Mouse (Mus musculus) limb, embryonic 10.5 days (tissue): Measurements from ENCODE around the gene Ssu72. TPM values are rescaled to one million over a fixed set of nuclear protein-coding genes. Genes with fewer than 3 reads are reported as not detected.
"Not testable (repeated sequence)": the region's sequence is repeated elsewhere in the genome, so short reads cannot be mapped to it uniquely, and the experiment has no call there.

ENCODE experiments used
- DNase-seq: peaks from one replicate; pipeline ENCODE4 v3.0.0-alpha.2; 2017; ENCODE audit warnings: low spot score
- H3K27ac ChIP-seq: fragments of 300-500 bp; sonication (generic); 2 replicates; pipeline ENCODE4 v1.5.1; 2016; ENCODE audit warnings: mild to moderate bottlenecking
- H3K27me3 ChIP-seq: fragments of 300-500 bp; sonication (generic); 2 replicates; pipeline ENCODE4 v1.6.1; 2016; ENCODE audit warnings: low read depth, mild to moderate bottlenecking; ENCODE audit not compliant: poor library complexity, severe bottlenecking
- H3K36me3 ChIP-seq: fragments of 300-500 bp; sonication (generic); 2 replicates; pipeline ENCODE4 v1.6.1; 2016; ENCODE audit warnings: mild to moderate bottlenecking, moderate library complexity
- H3K4me1 ChIP-seq: fragments of 300-500 bp; sonication (generic); 2 replicates; pipeline ENCODE4 v1.6.1; 2016
- H3K4me3 ChIP-seq: fragments of 300-500 bp; sonication (generic); 2 replicates; pipeline ENCODE4 v1.5.1; 2016; ENCODE audit warnings: mild to moderate bottlenecking, moderate library complexity
- H3K9me3 ChIP-seq: fragments of 300-500 bp; sonication (generic); replicated peaks from 2 replicates; pipeline ENCODE4 v1.6.1; 2016; ENCODE audit warnings: mild to moderate bottlenecking
- whole genome bisulfite sequencing: fragments of 180-500 bp; shearing (Covaris S2); methylation state at CpG from one replicate; pipeline ENCODE4 v1.1.7; 2016; 5-methylcytosine and 5-hydroxymethylcytosine counted together
- polyA plus RNA-seq: library from polyadenylated mRNA; unstranded; fragments of >200 nt; fragmentation: Nextera tagmentation; extraction: Ambion mirVana; gene quantifications from 2 replicates; pipeline ENCODE4 v1.2.1, GENCODE M21; 2016

Gene Ssu72
- 161 and 163 TPM in 2 replicates for polyA plus RNA-seq

DNA sequence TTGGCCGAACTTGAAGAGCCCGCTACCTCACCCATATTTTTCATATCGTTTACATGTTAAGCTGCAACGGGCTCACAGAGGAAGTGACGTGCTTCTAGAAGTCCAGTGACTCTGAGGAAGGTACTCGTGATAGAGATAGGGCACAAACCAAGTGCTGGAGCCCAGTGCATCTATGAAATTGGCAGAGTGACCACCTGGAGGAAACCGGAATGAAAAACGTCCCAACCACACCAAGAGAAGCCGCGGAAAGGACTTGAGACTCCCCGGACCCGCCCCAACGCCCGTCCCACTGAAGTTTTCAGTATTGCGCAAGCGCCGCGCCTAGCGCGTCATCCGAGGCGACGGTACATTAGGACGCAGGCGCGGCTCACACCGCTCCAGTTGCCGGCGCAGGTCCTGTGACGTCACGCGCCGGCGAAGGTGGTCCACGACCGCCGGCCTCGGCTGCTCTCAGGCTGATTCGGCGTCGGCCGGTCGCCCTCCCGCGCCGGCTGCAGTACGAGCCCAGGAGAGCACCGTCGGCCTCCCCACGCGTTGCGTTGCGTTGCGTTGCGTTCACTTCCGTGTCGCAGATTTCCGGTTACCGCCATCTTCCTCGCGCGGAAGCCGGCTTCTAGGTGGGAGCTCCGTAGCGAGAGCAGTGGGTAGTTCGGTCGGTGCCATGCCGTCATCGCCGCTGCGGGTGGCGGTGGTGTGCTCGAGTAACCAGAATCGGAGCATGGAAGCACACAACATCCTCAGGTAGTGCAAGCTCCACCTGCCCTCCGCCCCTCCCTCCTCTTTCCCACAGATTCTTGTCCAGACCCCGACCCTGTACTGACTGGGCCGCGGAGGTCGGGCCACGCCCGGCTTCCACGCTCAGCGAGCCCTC, at the start of gene Ssu72:
Gene Ssu72 (plus strand): TSS at position 80 of the 871 bp plus-strand sequence.
- peak within 1 kb of the TSS; percentile 91 for H3K27ac ChIP-seq
- no peaks in the 10 kb centered on the region; the same call in 1 of the 2 replicates for H3K36me3 ChIP-seq
- WGBS: under 1% methylated on average over 83 of the region's 83 CpGs
- H3K9me3 ChIP-seq: no peaks in the 10 kb centered on the region
- H3K27me3 ChIP-seq: no peaks in the 10 kb centered on the region
- H3K4me1 ChIP-seq: peaks cover 16% of the 10 kb centered on the region
- peak; percentile 95 for DNase-seq
- H3K4me3 ChIP-seq: peak within 1 kb of the TSS; percentile 94

DNA sequence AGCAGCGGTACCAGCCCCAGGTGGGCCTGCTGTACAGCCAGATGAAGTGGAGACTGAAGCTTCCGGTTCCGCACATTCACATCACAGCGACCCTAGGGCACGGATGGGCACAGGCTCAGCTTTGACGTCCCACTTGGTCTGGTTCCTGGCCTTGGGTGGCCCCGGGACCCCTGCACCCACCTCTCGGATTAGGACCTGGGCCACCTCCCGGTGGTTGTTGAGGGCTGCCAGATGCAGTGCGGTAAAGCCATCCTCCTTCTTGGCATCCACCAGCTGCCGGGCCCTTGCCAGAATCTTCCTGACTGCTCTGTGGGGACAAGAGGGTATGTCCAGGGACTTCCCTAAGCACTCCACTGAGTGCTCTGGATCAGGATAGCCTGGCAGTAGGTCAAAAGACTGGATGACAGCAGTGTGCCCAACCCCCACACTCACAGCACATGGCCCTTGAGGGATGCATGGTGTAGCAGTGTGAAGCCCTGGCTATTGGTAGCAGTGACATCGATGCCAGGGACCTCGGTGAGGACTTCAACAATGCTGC, 48.3 kb upstream of the Ssu72 start:
- no peak overlapping the region for H3K27ac ChIP-seq
- 91% methylated on average over 13 of the region's 13 CpGs for WGBS
- peaks cover 56% of the 10 kb centered on the region for H3K36me3 ChIP-seq
- no peak overlapping the region for H3K4me3 ChIP-seq
- peaks cover 45% of the 10 kb centered on the region for H3K4me1 ChIP-seq
- peak; percentile 24 for DNase-seq
- no peaks in the 10 kb centered on the region for H3K9me3 ChIP-seq
- peaks cover 58% of the 10 kb centered on the region for H3K27me3 ChIP-seq

DNA sequence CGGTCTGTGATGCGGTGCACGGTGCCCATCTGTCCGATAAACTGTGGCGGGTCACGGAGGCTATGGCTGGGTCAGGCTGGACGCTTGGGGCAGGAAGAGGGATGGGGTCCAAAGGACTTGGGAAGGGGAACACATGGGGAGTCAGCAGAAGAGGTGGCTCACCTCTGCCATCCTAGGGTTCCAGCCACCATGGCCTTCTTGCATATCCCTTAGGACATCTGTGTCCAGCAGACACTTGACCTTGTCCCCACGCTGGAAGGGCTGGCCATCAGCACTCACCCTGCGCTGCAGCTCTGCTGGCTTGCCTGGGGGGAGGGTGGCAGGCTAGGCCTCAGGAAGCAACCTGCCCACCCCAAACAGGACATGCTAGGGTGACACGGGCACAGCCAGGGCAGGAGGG, 45.6 kb upstream of the Ssu72 start:
- WGBS: 95% methylated on average over 10 of the region's 10 CpGs
- Histone ChIP-seq H3K36me3 (peaks cover 44% of the 10 kb centered on the region), H3K4me3 (no peak overlapping the region), H3K27me3 (peaks cover 31% of the 10 kb centered on the region), H3K4me1 (peaks cover 18% of the 10 kb centered on the region), H3K9me3 (no peaks in the 10 kb centered on the region), H3K27ac (no peak overlapping the region; the same call in 1 of the 2 replicates)
- DNase-seq: peak; percentile 26

DNA sequence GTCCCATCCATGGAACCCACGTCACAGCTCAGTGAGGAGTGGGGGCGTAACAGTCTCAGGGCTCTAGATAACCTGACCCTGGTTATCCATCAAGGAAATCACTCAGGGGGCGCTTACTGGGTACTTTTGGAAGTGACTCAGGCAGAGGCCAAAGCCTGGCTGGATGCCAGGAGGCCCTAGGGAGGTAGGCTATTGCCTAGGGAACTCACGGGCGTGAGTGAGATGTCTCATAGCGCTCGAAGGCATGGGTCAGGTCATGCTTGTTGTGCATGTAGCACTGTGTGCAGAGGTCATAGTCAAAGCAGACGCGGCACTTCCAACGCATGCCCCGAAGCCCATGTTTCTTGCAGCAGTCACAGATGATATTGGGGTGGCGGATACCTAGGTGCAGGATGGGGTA, 44.0 kb upstream of the Ssu72 start:
- Histone ChIP-seq H3K27ac (no peak overlapping the region), H3K4me3 (no peak overlapping the region), H3K27me3 (peaks cover 14% of the 10 kb centered on the region), H3K4me1 (peaks cover 3% of the 10 kb centered on the region; the same call in 1 of the 2 replicates), H3K36me3 (peaks cover 48% of the 10 kb centered on the region), H3K9me3 (no peaks in the 10 kb centered on the region)
- 97% methylated on average over 12 of the region's 12 CpGs for WGBS
- DNase-seq: no peak

DNA sequence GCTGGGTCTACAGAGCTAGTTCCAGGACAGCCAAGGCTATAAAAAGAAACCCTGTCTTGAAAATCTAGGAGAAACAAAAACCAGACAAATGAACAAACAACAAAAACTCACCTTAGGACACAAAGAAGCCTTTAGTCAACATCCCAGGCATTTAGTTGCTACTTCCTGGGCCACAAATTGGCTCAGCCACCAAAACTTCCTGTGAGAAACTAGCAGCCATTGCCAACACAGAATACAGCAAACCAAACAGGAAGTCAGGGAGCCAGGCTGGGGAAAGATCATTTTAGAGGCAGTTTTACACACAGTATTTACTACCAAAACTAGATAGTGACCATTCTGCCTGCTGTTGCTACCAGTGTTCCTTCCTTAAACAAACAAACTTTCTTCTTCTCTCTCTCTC, 37.7 kb upstream of the Ssu72 start:
- no peak overlapping the region for H3K4me3 ChIP-seq
- peaks cover 12% of the 10 kb centered on the region for H3K4me1 ChIP-seq
- H3K9me3 ChIP-seq: no peaks in the 10 kb centered on the region
- H3K27me3 ChIP-seq: no peaks in the 10 kb centered on the region
- no peak for DNase-seq
- peaks cover 8% of the 10 kb centered on the region; the same call in 1 of the 2 replicates for H3K36me3 ChIP-seq
- no peak overlapping the region for H3K27ac ChIP-seq

DNA sequence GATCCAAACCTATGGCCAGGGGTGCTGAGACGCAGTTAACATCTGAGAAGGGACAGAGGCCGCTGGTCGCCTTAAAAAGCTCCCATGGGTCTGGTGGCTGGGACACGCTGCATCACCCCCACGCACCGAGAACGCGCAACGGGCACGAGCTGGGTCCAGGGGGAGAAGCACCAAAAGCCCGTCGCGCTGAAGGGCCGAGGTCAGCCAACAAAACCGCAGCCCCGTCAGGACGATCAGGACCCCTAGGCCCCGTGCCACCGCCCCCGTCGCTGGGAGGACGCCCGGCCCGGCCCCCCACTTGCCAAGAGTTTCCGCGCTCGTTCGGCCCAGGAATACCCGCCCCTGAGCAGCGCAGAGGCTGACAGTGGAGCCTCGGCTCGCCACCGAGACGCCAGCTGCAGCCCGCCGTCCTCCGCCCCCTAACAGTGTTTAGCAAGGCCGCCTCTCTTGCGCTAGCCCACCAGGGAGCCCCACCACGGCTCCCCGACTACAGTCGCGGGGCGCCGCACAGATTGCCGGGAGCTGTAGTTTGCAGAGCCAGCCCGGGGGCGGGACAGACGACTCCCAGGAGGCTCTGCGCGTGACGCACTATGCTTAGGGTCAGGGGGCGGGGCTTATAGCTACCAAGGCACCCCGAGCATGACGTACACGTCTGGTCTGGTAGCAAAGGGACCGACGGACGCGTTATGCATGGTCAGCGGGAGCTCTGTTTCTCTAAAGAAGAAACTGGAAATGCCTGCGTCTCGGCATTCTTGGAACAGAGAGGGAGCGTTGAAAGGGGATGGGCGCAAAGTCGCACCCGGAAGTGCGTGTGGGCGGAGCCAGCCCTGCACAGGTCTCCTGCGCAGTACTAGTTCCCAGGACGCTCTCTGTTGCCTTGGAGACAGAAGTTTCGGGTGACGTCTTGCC, 35.7 kb upstream of the Ssu72 start, which contains the start of gene Mib2:
Gene Mib2 (minus strand): TSS at position 510 of the 909 bp plus-strand sequence.
- peak within 1 kb of the TSS; percentile 84 for H3K27ac ChIP-seq

DNA sequence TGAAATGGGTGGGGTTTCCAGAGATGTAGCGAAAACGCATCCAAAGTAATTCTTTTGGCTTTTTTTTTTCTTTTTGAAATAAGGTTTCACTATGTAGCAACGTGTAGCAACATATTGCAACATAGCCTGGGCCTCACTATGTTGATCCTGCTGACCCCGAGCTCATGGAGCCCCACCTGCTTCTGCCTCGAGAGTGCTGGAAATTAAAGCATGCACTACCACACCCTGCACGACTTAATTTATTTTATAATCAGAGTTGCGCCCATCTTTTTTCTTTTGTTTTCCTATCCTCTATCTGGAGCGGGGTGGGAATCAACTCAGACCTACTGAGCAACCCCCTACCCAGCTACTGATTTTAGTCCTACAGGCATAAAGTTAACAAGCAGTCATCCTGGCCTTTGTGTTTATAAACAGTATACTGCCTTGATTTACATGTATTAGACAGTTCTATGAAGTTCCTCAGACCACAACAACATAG, 35.0 kb upstream of the Ssu72 start:
- Histone ChIP-seq H3K27ac (peak overlapping the region; percentile 84), H3K36me3 (peaks cover 8% of the 10 kb centered on the region; the same call in 1 of the 2 replicates)
- WGBS: 3% methylated on average over 8 of the region's 8 CpGs

More for the DNA sequence above, 35.7 kb upstream of the Ssu72 start, which contains the start of gene Mib2:
- under 1% methylated on average over 73 of the region's 73 CpGs for WGBS
- Histone ChIP-seq H3K4me1 (peaks cover 12% of the 10 kb centered on the region), H3K27me3 (no peaks in the 10 kb centered on the region), H3K4me3 (peak within 1 kb of the TSS; percentile 86), H3K36me3 (peaks cover 8% of the 10 kb centered on the region; the same call in 1 of the 2 replicates), H3K9me3 (no peaks in the 10 kb centered on the region)
- peak; percentile 96 for DNase-seq

DNA sequence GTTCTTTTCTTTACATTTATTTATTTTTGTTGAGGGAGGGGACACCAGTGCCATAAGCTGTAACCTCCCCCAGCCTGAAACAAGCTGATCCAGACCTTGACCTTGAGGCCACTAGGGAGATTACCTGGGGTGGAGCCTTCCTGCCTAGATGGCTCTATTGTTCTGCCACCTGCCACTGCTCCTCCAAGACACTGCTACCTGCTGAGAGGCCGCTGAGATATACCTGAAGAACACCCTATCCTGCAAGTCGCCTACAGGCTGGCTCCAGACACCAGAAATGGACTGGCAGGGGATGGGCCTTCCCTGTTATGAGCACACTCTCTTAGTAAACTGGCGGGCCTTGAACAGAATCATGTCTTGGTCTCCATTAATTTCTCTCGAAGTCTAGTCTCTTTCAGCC, 34.4 kb upstream of the Ssu72 start:
- peaks cover 12% of the 10 kb centered on the region for H3K4me1 ChIP-seq
- DNase-seq, H3K27me3 ChIP-seq, H3K36me3 ChIP-seq, H3K27ac ChIP-seq, H3K9me3 ChIP-seq: not testable (repeated sequence)
- peak overlapping the region; percentile 86 for H3K4me3 ChIP-seq
- 64% methylated on average over 4 of the region's 4 CpGs for WGBS

More for the DNA sequence above, 35.0 kb upstream of the Ssu72 start:
- Histone ChIP-seq H3K9me3 (no peaks in the 10 kb centered on the region), H3K4me1 (peaks cover 12% of the 10 kb centered on the region), H3K27me3 (no peaks in the 10 kb centered on the region), H3K4me3 (peak overlapping the region; percentile 86)
- no peak for DNase-seq

DNA sequence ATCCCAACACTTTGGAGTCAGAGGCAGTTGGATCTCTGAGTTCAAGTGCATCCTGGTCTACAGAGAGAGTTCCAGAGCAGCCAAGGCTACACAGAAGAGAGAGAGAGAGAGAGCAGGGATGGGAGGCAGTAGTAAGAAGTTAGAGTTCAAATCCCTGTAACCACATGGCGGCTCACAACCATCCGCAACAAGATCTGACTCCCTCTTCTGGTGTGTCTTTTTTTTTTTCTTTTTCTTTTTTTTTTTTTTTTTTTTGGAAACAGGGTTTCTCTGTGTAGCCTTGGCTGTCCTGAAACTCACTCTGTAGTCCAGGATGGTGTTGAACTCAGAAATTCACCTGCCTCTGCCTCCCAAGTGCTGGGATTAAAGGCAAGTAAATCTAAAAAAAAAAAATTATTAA, 32.5 kb upstream of the Ssu72 start:
- DNase-seq: no peak
- Histone ChIP-seq H3K27ac (no peak overlapping the region), H3K4me3 (no peak overlapping the region), H3K4me1 (peaks cover 12% of the 10 kb centered on the region), H3K36me3 (no peaks in the 10 kb centered on the region), H3K27me3 (no peaks in the 10 kb centered on the region), H3K9me3 (no peaks in the 10 kb centered on the region)
- WGBS: 52% methylated on average over 2 of the region's 2 CpGs

DNA sequence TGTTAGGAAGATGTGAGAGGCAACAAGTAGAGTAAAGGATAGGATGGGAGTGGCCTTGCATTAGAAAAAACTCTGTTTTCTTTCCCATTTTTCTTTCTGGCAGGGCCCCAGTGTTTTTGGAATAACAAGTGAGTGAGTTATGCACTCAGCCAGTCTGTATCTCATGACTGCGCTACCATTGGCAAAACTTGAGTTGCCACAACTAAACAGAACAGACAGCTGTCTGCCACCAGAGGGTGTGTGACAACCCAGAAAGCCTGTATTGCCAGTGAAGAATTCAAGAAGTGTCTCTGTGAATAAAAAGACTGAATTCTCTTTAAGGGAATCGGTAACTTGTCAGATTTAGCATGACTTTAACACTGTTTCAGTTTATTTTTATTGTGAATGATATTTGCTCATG, 28.6 kb upstream of the Ssu72 start:
- no peak overlapping the region for H3K4me3 ChIP-seq
- WGBS: 88% methylated on average over 2 of the region's 2 CpGs
- no peak overlapping the region for H3K27ac ChIP-seq
- H3K36me3 ChIP-seq: no peaks in the 10 kb centered on the region
- no peaks in the 10 kb centered on the region for H3K9me3 ChIP-seq
- H3K27me3 ChIP-seq: no peaks in the 10 kb centered on the region
- H3K4me1 ChIP-seq: no peaks in the 10 kb centered on the region
- no peak for DNase-seq

DNA sequence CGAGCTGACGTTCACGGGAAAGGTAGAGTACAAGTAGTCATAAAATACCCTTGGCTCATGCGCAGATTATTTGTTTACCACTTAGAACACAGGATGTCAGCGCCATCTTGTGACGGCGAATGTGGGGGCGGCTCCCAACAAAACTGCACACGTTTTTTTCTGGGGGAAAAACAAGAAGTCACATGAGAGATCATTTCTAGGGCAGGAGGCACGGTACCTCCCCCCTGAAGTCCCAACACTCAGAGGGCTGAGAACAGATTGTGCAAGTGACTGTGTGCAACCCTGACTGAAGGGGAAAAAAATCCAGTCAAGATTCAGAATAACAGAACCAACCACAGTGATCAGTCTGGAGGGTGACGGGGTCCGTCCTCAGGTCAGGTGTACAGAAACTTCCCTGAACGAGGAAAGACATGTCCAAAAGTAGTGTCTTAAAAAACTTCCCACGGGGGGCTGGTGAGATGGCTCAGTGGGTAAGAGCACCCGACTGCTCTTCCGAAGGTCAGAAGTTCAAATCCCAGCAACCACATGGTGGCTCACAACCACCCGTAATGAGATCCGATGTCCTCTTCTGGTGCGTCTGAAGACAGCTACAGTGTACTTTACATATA, 20.8 kb upstream of the Ssu72 start:
- not testable (repeated sequence) for DNase-seq, H3K27ac ChIP-seq, H3K36me3 ChIP-seq, H3K4me1 ChIP-seq, H3K27me3 ChIP-seq, H3K9me3 ChIP-seq, H3K4me3 ChIP-seq
- 93% methylated on average over 16 of the region's 19 CpGs for WGBS

DNA sequence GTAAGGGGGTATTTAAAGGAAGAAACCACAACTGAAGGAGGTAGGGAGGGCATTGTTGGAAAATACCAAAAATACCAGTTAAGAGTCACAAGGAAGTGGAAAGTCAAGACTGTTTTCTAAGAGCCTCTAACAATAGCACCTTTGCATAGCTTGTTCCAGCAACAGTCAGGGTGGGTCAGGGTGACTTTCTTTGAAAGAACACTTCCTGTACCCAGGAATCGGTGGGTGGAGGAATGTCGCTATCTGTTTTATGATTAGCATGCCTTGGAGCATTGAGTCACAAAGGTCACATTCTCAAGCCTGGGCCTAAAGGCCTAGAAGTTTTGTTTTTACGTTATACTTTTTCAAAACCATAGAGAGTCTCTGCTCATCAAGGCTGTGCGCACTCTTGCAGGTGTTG, 16.8 kb upstream of the Ssu72 start:
- H3K4me1 ChIP-seq, H3K4me3 ChIP-seq, H3K9me3 ChIP-seq, DNase-seq, H3K27ac ChIP-seq, H3K36me3 ChIP-seq, H3K27me3 ChIP-seq: not testable (repeated sequence)
- 93% methylated on average over 4 of the region's 4 CpGs for WGBS
